Mouse (Mus musculus) kidney, embryonic 16.5 days (tissue): ENCODE results near the gene Atp6v1f. TPM values are rescaled to one million over a fixed set of nuclear protein-coding genes. Genes with fewer than 3 reads are reported as not detected.
A peak's percentile ranks its signal among the peaks of the same experiment; 100 is the strongest.

Experiments
- ATAC-seq: fragments of 200-750 bp; cut with Nextera tagmentation; 2 replicates; pipeline ENCODE4 v1.8.0; 2017; ENCODE audit warnings: moderate TSS enrichment; ENCODE audit not compliant: low FRiP score, low TSS enrichment
- H3K27ac ChIP-seq: fragments of 300-500 bp; sonication (generic); 2 replicates; pipeline ENCODE4 v1.5.1; 2014; ENCODE audit warnings: low read length
- H3K27me3 ChIP-seq: fragments of 300-500 bp; sonication (generic); 2 replicates; pipeline ENCODE4 v1.6.1; 2014; ENCODE audit warnings: low read length, control low read depth, mixed read lengths; ENCODE audit not compliant: insufficient read depth
- H3K36me3 ChIP-seq: fragments of 300-500 bp; sonication (generic); 2 replicates; pipeline ENCODE4 v1.6.1; 2014; ENCODE audit warnings: low read length, control low read depth, mixed read lengths; ENCODE audit not compliant: insufficient read depth
- H3K4me1 ChIP-seq: fragments of 300-500 bp; sonication (generic); 2 replicates; pipeline ENCODE4 v1.6.1; 2014; ENCODE audit warnings: low read length, control low read depth, mixed read lengths; ENCODE audit not compliant: insufficient read depth
- H3K4me2 ChIP-seq: fragments of 300-500 bp; sonication (generic); replicated peaks from 2 replicates; pipeline ENCODE4 v1.6.1; 2014; ENCODE audit warnings: low read depth, low read length
- H3K4me3 ChIP-seq: fragments of 300-500 bp; sonication (generic); 2 replicates; pipeline ENCODE4 v1.5.1; 2014; ENCODE audit warnings: mild to moderate bottlenecking, low read length
- H3K9ac ChIP-seq: fragments of 300-500 bp; sonication (generic); replicated peaks from 2 replicates; pipeline ENCODE4 v1.6.1; 2014; ENCODE audit warnings: low read length
- H3K9me3 ChIP-seq: fragments of 300-500 bp; sonication (generic); 2 replicates; pipeline ENCODE4 v1.6.1; 2016; ENCODE audit warnings: low read length, control low read depth
- WGBS: fragments of 180-500 bp; shearing (Covaris S2); extraction: QIAGEN DNeasy Blood & Tissue Kit; methylation state at CpG from one replicate; pipeline ENCODE4 v1.1.7; 2014; 5-methylcytosine and 5-hydroxymethylcytosine counted together
- polyA plus RNA-seq: library from polyadenylated mRNA; unstranded; fragments of >200 nt; fragmentation: Nextera tagmentation; extraction: Ambion mirVana; gene quantifications from 2 replicates; pipeline ENCODE4 v1.2.1, GENCODE M21; 2015

Atp6v1f gene
- polyA plus RNA-seq: 302 and 320 TPM in 2 replicates

- Histone ChIP-seq H3K4me3 (peak within 1 kb of the TSS; percentile 81), H3K36me3 (peaks cover 10% of the 10 kb centered on the region), H3K27ac (peak within 1 kb of the TSS; percentile 82), H3K4me1 (peaks cover 7% of the 10 kb centered on the region), H3K4me2 (peak within 1 kb of the TSS; percentile 62), H3K9ac (peak within 1 kb of the TSS; percentile 70), H3K9me3 (no peaks in the 10 kb centered on the region), H3K27me3 (no peaks in the 10 kb centered on the region)
- WGBS: under 1% methylated on average over 39 of the region's 39 CpGs
- ATAC-seq: peak; percentile 94
These were observed at the start of gene Atp6v1f for GRCm38 (mm10) chr6:29467583-29468354. Gene Atp6v1f, plus strand, starts transcription at chr6:29467718.

GRCm38 (mm10) chr6:29420596-29420995, 46.9 kb upstream of the Atp6v1f start:
- H3K4me1 ChIP-seq: no peaks in the 10 kb centered on the region
- no peak overlapping the region for H3K4me3 ChIP-seq
- H3K27me3 ChIP-seq: no peaks in the 10 kb centered on the region
- no peaks in the 10 kb centered on the region for H3K9me3 ChIP-seq
- no peak overlapping the region for H3K4me2 ChIP-seq
- no peak overlapping the region for H3K27ac ChIP-seq
- no peak overlapping the region for H3K9ac ChIP-seq
- 76% methylated on average over 2 of the region's 2 CpGs for WGBS
- no peak for ATAC-seq
- 0 out of 2 replicates have a peak, but pooled peaks cover 2% of the 10 kb centered on the region for H3K36me3 ChIP-seq

- 88% methylated on average over 8 of the region's 8 CpGs for WGBS
These were observed 42.4 kb upstream of the Atp6v1f start for GRCm38 (mm10) chr6:29425118-29425517.

GRCm38 (mm10) chr6:29426331-29426730, 41.2 kb upstream of the Atp6v1f start:
- Histone ChIP-seq H3K9ac (no peak overlapping the region), H3K4me2 (no peak overlapping the region), H3K36me3 (no peaks in the 10 kb centered on the region), H3K4me3 (no peak overlapping the region), H3K27me3 (no peaks in the 10 kb centered on the region), H3K4me1 (no peaks in the 10 kb centered on the region), H3K9me3 (no peaks in the 10 kb centered on the region), H3K27ac (no peak overlapping the region)
- 72% methylated on average over 6 of the region's 6 CpGs for whole genome bisulfite sequencing
- ATAC-seq: no peak

More at GRCm38 (mm10) chr6:29425118-29425517, 42.4 kb upstream of the Atp6v1f start:
- Histone ChIP-seq H3K4me2 (no peak overlapping the region), H3K4me1 (no peaks in the 10 kb centered on the region), H3K4me3 (no peak overlapping the region), H3K9me3 (no peaks in the 10 kb centered on the region), H3K36me3 (no peaks in the 10 kb centered on the region), H3K27me3 (no peaks in the 10 kb centered on the region), H3K27ac (no peak overlapping the region), H3K9ac (no peak overlapping the region)
- ATAC-seq: no peak

- no peak overlapping the region for H3K9ac ChIP-seq
- H3K27me3 ChIP-seq: peaks cover 14% of the 10 kb centered on the region; the same call in 1 of the 2 replicates
- no peaks in the 10 kb centered on the region for H3K36me3 ChIP-seq
- H3K27ac ChIP-seq: no peak overlapping the region
- 60% methylated on average over 4 of the region's 4 CpGs for WGBS
- no peak overlapping the region for H3K4me2 ChIP-seq
- H3K4me1 ChIP-seq: peaks cover 8% of the 10 kb centered on the region; the same call in 1 of the 2 replicates
- no peak for ATAC-seq
- no peaks in the 10 kb centered on the region for H3K9me3 ChIP-seq
- H3K4me3 ChIP-seq: no peak overlapping the region
These were observed 39.3 kb upstream of the Atp6v1f start for GRCm38 (mm10) chr6:29428171-29428570.

- Histone ChIP-seq H3K4me2 (no peak overlapping the region), H3K27me3 (peaks cover 25% of the 10 kb centered on the region; the same call in 1 of the 2 replicates), H3K27ac (no peak overlapping the region), H3K4me1 (peaks cover 34% of the 10 kb centered on the region), H3K36me3 (no peaks in the 10 kb centered on the region), H3K9me3 (no peaks in the 10 kb centered on the region), H3K9ac (no peak overlapping the region), H3K4me3 (no peak overlapping the region)
- ATAC-seq: no peak
- 42% methylated on average over 15 of the region's 15 CpGs for WGBS
These were observed 36.7 kb upstream of the Atp6v1f start for GRCm38 (mm10) chr6:29430681-29431420.

GRCm38 (mm10) chr6:29431473-29431872, 36.0 kb upstream of the Atp6v1f start:
- no peaks in the 10 kb centered on the region for H3K36me3 ChIP-seq
- H3K9me3 ChIP-seq: no peaks in the 10 kb centered on the region
- H3K27ac ChIP-seq: no peak overlapping the region
- peaks cover 40% of the 10 kb centered on the region for H3K4me1 ChIP-seq
- H3K4me2 ChIP-seq: no peak overlapping the region
- no peak overlapping the region for H3K9ac ChIP-seq
- no peak overlapping the region for H3K4me3 ChIP-seq
- ATAC-seq: no peak
- WGBS: 29% methylated on average over 5 of the region's 5 CpGs
- peaks cover 25% of the 10 kb centered on the region; the same call in 1 of the 2 replicates for H3K27me3 ChIP-seq

- no peak overlapping the region for H3K27ac ChIP-seq
- H3K9me3 ChIP-seq: no peaks in the 10 kb centered on the region
- H3K27me3 ChIP-seq: peaks cover 25% of the 10 kb centered on the region; the same call in 1 of the 2 replicates
- H3K36me3 ChIP-seq: no peaks in the 10 kb centered on the region
- no peak overlapping the region for H3K4me3 ChIP-seq
- no peak overlapping the region for H3K4me2 ChIP-seq
- no peak for ATAC-seq
- no peak overlapping the region for H3K9ac ChIP-seq
- WGBS: 67% methylated on average over 3 of the region's 3 CpGs
- peaks cover 47% of the 10 kb centered on the region for H3K4me1 ChIP-seq
These were observed 35.4 kb upstream of the Atp6v1f start for GRCm38 (mm10) chr6:29432156-29432555.

- Histone ChIP-seq H3K4me1 (peaks cover 47% of the 10 kb centered on the region), H3K36me3 (no peaks in the 10 kb centered on the region), H3K9ac (peak overlapping the region; percentile 69), H3K27ac (no peak overlapping the region), H3K9me3 (no peaks in the 10 kb centered on the region), H3K4me2 (peak overlapping the region; percentile 89), H3K4me3 (peak overlapping the region; percentile 61), H3K27me3 (peaks cover 25% of the 10 kb centered on the region; the same call in 1 of the 2 replicates)
- ATAC-seq: no peak
These were observed 34.9 kb upstream of the Atp6v1f start for GRCm38 (mm10) chr6:29432676-29433037.
